In the genomic region with DNA sequence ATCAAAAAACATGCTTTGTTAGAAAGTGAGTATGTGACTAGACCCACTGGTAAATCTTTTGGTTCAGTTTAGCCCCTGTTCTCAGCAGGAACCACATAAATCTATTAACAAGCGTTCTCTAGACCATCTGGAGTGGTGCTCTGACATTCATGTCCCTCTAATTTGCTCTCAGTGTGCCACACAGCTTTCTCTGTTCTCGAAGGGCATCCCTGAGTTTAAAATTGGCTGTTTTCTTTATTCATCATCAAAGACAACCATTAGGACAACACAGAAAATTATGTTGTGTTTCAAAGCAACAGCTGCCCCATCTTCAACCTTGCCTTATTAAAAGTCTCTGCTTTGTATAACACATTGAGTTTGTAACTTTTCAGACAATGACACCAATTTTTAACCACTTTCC, we compare ENCODE assay signal across 24 mouse cellular contexts.
DNase-seq lines count a peak whose midpoint lies in the region; ATAC-seq lines count a peak whose summit lies in the region.
"Had no signal": no experiment of that assay in that cellular context is flagged by ENCODE, and none has a peak within 500 bp of the region (broad histone marks: within the 10 kb centered on the region; RNA-seq: fewer than 3 reads in every experiment).

No protein-coding gene starts in this region.

- ATAC-seq in forebrain, embryonic 12.5 days (ENCODE audit: low FRiP score): 0 out of 2 replicates have a peak, but pooled peaks have one; percentile 47
- ATAC-seq in forebrain, embryonic 14.5 days: peak; percentile 55; the same call in 1 of the 2 replicates
- ATAC-seq in forebrain, embryonic 11.5 days (replicated peaks; ENCODE audit: low FRiP score): no peak
- ATAC-seq: activated CD4-positive, CD25-positive, alpha-beta regulatory T cell, adult 4 months; CD4-positive, CD25-positive, alpha-beta regulatory T cell, adult 4 months; forebrain, embryonic 16.5 days; Patski had no signal

- no peak overlapping the region for H3K27ac ChIP-seq in forebrain, embryonic 12.5 days
- H3K27ac ChIP-seq in forebrain, embryonic 10.5 days: no peak overlapping the region
- no peak overlapping the region for H3K27ac ChIP-seq in forebrain, embryonic 14.5 days (ENCODE audit: low read depth, low read length)
- no peak overlapping the region for H3K27ac ChIP-seq in forebrain, embryonic 11.5 days (ENCODE audit: low read depth, low read length)
- H3K27ac ChIP-seq: embryonic facial prominence, embryonic 13.5 days; embryonic facial prominence, embryonic 15.5 days had no signal

- no peaks in the 10 kb centered on the region for H3K27me3 ChIP-seq in forebrain, embryonic 12.5 days
- no peaks in the 10 kb centered on the region for H3K27me3 ChIP-seq in forebrain, embryonic 10.5 days (ENCODE audit: poor library complexity, severe bottlenecking)
- H3K27me3 ChIP-seq in forebrain, embryonic 14.5 days (replicated peaks; ENCODE audit: control insufficient read depth, insufficient read depth, low read length): no peaks in the 10 kb centered on the region
- H3K27me3 ChIP-seq in forebrain, embryonic 11.5 days (ENCODE audit: control insufficient read depth, insufficient read depth, low read length): no peaks in the 10 kb centered on the region
- H3K27me3 ChIP-seq: CH12.LX; embryonic facial prominence, embryonic 13.5 days; embryonic facial prominence, embryonic 15.5 days; Patski had no signal

- no peak for DNase-seq in forebrain, embryonic 10.5 days (ENCODE audit: extremely low spot score, low spot score)
- peak; percentile 14 for DNase-seq in forebrain, embryonic 14.5 days (ENCODE audit: low spot score)
- DNase-seq in forebrain, embryonic 11.5 days (ENCODE audit: low spot score): no peak
- no peak for DNase-seq in adrenal gland, adult 8-10 months
- DNase-seq: adrenal gland, postnatal 10 days; adrenal gland, postnatal 25 days; B cell, adult 2 months; cerebellum, adult 11 months; cerebellum, adult 18-20 months; cerebellum, adult 8-10 months; cerebellum, adult 9-11 months; cerebellum, postnatal 14 days; cerebellum, postnatal 36 days; embryo, embryonic 11 days had no signal

- no peaks in the 10 kb centered on the region for H3K36me3 ChIP-seq in forebrain, embryonic 12.5 days (replicated peaks)
- no peaks in the 10 kb centered on the region for H3K36me3 ChIP-seq in forebrain, embryonic 10.5 days (replicated peaks)
- no peaks in the 10 kb centered on the region for H3K36me3 ChIP-seq in forebrain, embryonic 14.5 days (ENCODE audit: control insufficient read depth, insufficient read depth, low read length)
- H3K36me3 ChIP-seq in forebrain, embryonic 11.5 days (ENCODE audit: control insufficient read depth, insufficient read depth, low read length): no peaks in the 10 kb centered on the region
- H3K36me3 ChIP-seq: embryonic facial prominence, embryonic 13.5 days; embryonic facial prominence, embryonic 15.5 days; G1E had no signal

- H3K9me3 ChIP-seq in forebrain, embryonic 12.5 days: no peaks in the 10 kb centered on the region
- H3K9me3 ChIP-seq in forebrain, embryonic 10.5 days: no peaks in the 10 kb centered on the region
- H3K9me3 ChIP-seq in forebrain, embryonic 14.5 days (replicated peaks; ENCODE audit: control insufficient read depth, low read length): no peaks in the 10 kb centered on the region
- no peaks in the 10 kb centered on the region for H3K9me3 ChIP-seq in forebrain, embryonic 11.5 days (ENCODE audit: control insufficient read depth, low read length)
- H3K9me3 ChIP-seq: embryonic facial prominence, embryonic 13.5 days; embryonic facial prominence, embryonic 15.5 days; G1E had no signal

- H3K9ac ChIP-seq in forebrain, embryonic 12.5 days: no peak overlapping the region
- H3K9ac ChIP-seq in forebrain, embryonic 14.5 days (ENCODE audit: low read length): no peak overlapping the region
- no peak overlapping the region for H3K9ac ChIP-seq in forebrain, embryonic 11.5 days (ENCODE audit: low read length)
- H3K9ac ChIP-seq: embryonic facial prominence, embryonic 13.5 days; embryonic facial prominence, embryonic 15.5 days had no signal

- WGBS in forebrain, embryonic 12.5 days: 35% methylated on average over 2 of the region's 2 CpGs
- 71% methylated on average over 2 of the region's 2 CpGs for WGBS in forebrain, embryonic 10.5 days
- whole genome bisulfite sequencing in forebrain, embryonic 14.5 days: 30% methylated on average over 2 of the region's 2 CpGs
- 47% methylated on average over 2 of the region's 2 CpGs for WGBS in forebrain, embryonic 11.5 days

- no peak overlapping the region for H3K4me2 ChIP-seq in forebrain, embryonic 12.5 days
- H3K4me2 ChIP-seq in forebrain, embryonic 14.5 days (ENCODE audit: low read length): no peak overlapping the region
- H3K4me2 ChIP-seq in forebrain, embryonic 11.5 days (ENCODE audit: low read depth, low read length, severe bottlenecking): no peak overlapping the region
- H3K4me2 ChIP-seq: embryonic facial prominence, embryonic 13.5 days; embryonic facial prominence, embryonic 15.5 days had no signal

- no peaks in the 10 kb centered on the region for H3K4me1 ChIP-seq in forebrain, embryonic 12.5 days
- no peaks in the 10 kb centered on the region for H3K4me1 ChIP-seq in forebrain, embryonic 10.5 days
- no peaks in the 10 kb centered on the region for H3K4me1 ChIP-seq in forebrain, embryonic 14.5 days (ENCODE audit: control insufficient read depth, insufficient read depth, low read length)
- no peaks in the 10 kb centered on the region for H3K4me1 ChIP-seq in forebrain, embryonic 11.5 days (replicated peaks; ENCODE audit: control insufficient read depth, insufficient read depth, low read length)
- H3K4me1 ChIP-seq: embryonic facial prominence, embryonic 13.5 days; embryonic facial prominence, embryonic 15.5 days had no signal

- no peak overlapping the region for H3K4me3 ChIP-seq in forebrain, embryonic 12.5 days (replicated peaks)
- no peak overlapping the region for H3K4me3 ChIP-seq in forebrain, embryonic 10.5 days
- no peak overlapping the region for H3K4me3 ChIP-seq in forebrain, embryonic 14.5 days (ENCODE audit: low read depth, low read length)
- no peak overlapping the region for H3K4me3 ChIP-seq in forebrain, embryonic 11.5 days (ENCODE audit: low read depth, low read length)
- H3K4me3 ChIP-seq: embryonic facial prominence, embryonic 13.5 days; embryonic facial prominence, embryonic 15.5 days; erythroblast, embryonic 14.5 days had no signal
